Mouse (Mus musculus) cerebellum, adult 11 months (tissue): ENCODE results near the gene Htr1b.

ENCODE experiments used
- DNase-seq: peaks from one replicate; pipeline ENCODE4 v3.0.0; 2022

Htr1b gene

GRCm38 (mm10) chr9:81633437-81633973 lies at the start of gene Htr1b:
TSS of gene Htr1b (minus strand) at chr9:81633828.
- no peak for DNase-seq

- no peak for DNase-seq
Observed at GRCm38 (mm10) chr9:81676716-81677115, 43.1 kb upstream of the Htr1b start.

- no peak for DNase-seq
Observed at GRCm38 (mm10) chr9:81637486-81637885, 3.9 kb upstream of the Htr1b start.

- no peak for DNase-seq
Observed at GRCm38 (mm10) chr9:81635109-81635508, 1.5 kb upstream of the Htr1b start.

GRCm38 (mm10) chr9:81634163-81634562 lies 535 bp upstream of the Htr1b start:
- no peak for DNase-seq

GRCm38 (mm10) chr9:81632736-81633436 lies 742 bp downstream of the Htr1b start:
- no peak for DNase-seq

GRCm38 (mm10) chr9:81632191-81632735 lies 1.4 kb downstream of the Htr1b start:
- DNase-seq: no peak

GRCm38 (mm10) chr9:81631581-81632091 lies 2.0 kb downstream of the Htr1b start:
- no peak for DNase-seq

- peak; percentile 18 for DNase-seq
Observed at GRCm38 (mm10) chr9:81626899-81627606, 6.6 kb downstream of the Htr1b start.

GRCm38 (mm10) chr9:81625898-81626297 lies 7.7 kb downstream of the Htr1b start:
- DNase-seq: no peak

- no peak for DNase-seq
Observed at GRCm38 (mm10) chr9:81622873-81623272, 10.8 kb downstream of the Htr1b start.

- no peak for DNase-seq
Observed at GRCm38 (mm10) chr9:81611022-81611421, 22.6 kb downstream of the Htr1b start.
